Mouse (Mus musculus): ENCODE results near the gene Pmf1.
"Not testable (repeated sequence)": the region's sequence is repeated elsewhere in the genome, so short reads cannot be mapped to it uniquely, and the experiment has no call there.

Pmf1 gene

DNA sequence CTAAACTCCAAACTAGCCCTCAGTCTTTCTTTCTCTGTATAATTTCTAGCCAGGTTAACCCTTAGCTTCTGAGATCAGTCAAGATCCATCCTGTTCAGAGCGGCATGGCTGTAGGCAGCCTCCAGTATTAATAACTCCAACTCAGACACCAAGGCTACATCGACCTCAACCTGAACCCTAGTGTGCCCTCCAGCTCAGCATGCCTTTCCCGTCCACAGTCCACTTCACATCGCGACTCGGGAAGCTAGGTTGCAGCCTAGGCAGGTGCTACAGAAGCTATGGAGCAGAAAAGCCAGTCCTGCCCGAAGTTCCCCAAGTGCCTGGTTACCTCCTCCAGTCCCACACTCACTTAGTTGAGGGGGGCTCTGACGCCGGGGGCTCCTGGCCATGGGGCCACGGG is 27.3 kb upstream of the Pmf1 start:
- DNase-seq (ENCODE audit: low spot score in 2 of 2), result no peak

DNA sequence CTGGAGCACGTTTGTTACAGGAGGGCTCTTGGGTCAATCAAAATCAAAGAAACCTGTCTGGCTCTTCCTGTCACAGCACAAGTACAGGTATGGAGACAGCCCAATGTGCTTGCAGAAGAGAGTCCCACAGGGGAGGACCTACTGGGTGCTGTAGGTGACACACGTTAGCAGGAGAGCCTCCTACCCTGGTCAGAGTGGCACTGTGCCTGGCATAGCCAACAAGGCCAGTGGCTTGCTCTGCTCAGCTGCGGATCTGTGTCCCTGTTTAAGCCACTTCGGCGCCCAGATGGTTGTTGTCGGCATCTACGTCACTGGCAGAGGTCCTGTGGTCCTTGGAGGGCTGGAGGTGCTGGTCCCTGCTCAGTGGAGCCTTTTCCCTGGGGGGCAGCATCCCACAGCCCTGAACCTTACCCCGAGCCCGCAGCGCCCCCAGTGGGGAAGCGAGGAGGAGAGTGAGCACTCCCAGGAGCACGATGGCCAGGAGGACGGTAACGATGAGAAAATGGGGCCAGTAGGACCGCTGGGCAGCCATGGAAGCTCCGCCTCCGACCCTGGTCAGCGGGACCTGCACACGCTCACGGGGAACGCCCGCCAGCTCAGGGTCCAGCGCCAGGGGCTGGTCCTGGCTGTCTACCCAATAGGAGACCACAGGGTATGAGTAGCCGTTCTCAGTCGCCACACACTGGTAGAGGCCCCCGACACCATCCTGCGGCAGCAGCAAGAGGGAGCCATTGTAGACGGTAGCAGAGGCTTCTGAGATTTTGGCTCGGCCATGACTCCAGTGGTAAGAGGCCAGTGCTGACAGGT is 26.5 kb upstream of the Pmf1 start:
- DNase-seq (ENCODE audit: low spot score in 2 of 2), result peak in 1 of 2 experiments; percentile 74

DNA sequence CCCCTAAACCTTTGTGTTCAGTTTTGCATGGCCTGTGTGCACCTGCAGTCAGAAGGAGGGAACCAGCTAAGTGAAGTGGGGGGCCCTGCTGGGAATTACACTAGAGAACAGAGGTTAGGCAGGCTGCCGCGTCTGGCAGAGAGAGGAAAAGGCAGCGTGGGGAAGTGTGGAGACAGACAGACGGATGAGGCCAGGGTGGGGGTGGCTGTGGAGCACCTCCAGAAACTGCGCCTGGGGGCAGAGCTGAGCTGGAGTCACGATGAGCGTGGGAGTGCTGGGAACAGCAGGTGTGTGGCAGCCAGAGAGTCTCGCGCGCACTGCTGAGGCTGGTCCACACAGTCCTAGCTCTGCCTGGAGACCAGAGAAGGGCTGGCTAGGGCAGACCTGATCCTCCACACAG is 25.4 kb upstream of the Pmf1 start:
- no peak for DNase-seq (ENCODE audit: low spot score in 2 of 2)

DNA sequence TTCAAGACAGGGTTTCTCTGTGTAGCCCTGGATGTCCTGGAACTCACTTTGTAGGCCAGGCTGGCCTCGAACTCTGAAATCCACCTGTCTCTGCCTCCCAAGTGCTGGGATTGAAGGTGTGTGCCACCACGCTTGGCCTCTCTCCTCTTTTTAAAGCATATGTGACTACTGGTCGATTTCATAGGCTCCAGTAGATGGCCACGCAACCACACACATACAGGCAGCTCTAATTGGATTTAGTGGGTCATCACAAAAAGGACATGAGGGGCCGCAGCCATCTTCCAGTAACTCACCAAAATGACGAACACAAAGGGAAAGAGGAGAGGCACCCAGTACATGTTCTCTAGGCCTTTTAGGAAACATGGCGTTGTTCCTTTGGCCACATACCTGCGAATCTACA is 18.5 kb upstream of the Pmf1 start:
- DNase-seq (ENCODE audit: low spot score in 2 of 2), result not testable (repeated sequence)

DNA sequence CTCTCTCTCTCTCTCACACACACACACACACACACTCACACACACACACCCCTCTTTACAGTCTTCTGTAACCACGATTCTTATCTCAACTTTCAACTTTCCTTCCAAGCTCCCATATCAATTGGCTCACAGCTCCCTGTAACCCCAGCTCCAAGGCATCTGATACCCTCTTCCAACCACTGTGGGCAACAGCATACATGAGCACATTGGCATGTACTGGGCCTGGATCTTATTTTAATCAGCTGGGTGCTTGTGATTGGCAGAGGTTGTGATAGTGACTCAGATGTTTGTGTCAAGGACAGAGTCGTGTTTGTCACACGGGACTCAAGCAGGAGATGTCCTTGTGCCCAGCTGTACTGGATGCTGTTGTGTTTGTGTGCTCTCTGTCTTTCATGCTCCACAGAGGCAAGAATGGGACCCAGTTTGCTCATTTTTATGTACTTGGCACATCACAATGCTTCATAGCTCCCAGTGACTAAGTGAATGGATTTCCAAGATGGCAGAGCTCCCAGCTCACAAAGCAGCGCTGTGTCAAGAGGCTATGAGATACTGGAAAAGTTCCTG is 17.3 kb upstream of the Pmf1 start:
- DNase-seq (ENCODE audit: low spot score in 2 of 2), result no peak

DNA sequence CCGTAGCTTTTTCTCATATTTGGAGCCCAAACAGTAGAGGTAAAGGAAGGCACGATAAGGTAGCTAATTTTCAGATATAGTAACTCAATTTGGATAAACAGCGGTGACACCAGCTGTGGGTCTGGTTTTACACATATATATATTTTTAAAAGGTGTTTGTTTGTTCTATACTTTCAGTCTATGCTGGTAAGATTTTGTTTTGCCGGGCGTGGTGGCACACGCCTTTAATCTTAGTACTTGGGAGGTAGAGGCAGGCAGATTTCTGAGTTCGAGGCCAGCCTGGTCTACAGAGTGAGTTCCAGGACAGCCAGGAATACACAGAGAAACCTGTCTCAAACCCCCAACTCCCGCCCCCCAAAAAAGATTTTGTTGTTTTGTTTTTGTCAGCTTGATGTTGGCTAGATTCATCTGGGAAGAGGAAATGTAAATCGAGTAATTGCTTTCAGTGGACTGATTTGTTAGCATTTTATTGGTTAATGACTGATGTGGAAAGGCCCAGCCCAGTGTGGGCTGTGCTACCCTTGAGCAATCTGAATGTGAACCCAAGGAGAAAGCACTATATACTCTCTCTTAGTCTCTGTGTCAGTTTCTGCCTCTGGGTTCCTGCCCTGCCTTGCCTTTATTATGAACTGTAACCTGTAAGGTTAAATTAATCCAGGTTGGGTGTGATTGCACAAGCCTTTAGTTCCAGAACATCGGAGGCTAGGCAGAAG is 15.7 kb upstream of the Pmf1 start:
- DNase-seq (ENCODE audit: low spot score in 2 of 2), result no peak

DNA sequence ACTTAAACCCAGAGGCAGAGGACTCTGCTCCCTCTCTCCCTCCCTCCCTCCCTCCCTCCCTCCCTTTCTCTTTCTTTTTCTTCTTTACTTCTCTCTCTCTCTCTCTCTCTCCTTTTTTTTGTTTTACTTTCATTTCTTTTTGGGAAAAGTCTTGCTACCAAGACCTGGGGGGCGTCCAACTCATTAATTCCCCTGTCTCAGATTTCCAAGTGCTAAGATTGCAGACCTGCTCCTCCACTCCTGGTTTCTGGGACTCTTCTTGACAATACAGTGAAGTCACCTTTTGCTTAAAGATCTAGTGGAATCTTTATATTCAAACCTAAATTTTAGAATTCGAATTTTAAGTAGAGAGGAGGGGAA is 15.2 kb upstream of the Pmf1 start:
- DNase-seq (ENCODE audit: low spot score in 2 of 2), result no peak

DNA sequence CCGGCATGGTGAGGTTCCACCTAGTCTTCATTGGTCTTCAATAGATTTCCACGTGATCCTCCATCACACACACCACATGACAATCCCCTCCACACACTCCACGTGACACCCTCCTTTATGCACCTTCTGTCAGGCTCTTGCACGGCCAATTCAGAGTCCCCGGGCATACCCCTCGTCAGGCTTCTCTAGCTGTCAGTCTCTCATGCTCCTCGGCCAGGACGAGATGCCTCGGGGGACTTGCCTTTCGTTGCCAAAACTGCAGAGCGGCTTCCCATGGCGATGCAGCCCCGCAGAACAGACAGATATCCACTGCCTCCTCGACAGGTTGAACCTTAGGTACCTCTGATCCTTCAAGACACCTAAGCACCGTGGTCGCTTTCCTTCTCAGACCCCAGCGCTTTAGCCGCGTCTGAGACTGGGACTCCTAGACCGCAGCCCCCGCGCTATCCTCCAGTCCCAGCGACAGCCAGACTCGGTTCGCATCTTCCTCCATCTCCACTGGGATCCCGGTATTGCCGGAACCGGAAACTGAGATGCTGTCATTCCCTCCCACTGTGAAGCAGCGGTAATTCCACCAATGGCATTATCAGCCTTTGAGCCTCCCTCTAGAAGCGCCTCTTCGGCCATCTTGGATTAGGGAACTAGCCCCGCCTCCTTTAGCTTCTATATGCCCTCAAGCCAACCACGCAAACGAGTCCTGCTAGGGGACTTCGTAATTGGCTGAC is 14.6 kb upstream of the Pmf1 start, which contains the start of gene Slc25a44:
Gene Slc25a44 (minus strand): TSS at position 535 of the 725 bp plus-strand sequence.
- DNase-seq (ENCODE audit: low spot score in 2 of 2), result peak; percentile 95 to 96

DNA sequence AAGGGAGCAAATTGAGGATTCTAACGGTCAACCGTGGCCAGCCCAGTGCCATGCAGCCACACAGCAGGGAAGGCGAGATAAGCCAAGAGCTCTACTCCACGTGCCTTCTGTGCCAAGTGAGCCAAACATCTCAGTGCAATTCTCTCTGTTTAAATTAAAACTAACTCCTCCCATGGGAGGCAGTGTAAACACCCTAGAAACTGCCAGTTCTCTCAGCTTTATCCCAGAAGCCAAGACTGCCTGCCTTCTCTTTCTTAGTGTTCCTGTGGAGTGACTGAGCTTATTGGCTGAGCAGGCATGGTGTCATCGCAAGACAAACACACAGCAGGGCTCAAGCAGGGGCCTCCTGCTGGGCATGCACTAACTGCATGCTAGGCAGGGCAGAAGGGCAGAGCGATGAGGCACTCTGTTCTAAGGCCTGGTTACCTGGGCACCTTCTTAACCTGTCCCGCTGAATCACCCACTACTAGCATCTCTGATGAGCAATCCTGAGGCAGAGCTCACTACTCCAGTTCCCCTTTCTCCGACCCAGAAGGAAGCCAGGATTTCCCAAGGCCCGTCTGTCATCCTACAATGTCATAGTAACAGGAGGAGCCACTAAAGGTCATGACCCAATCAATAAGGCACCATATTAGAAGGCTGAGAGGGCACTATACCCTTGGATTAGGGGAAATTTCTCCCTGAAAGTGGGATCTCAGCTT is 12.0 kb upstream of the Pmf1 start:
- DNase-seq (ENCODE audit: low spot score in 2 of 2), result peak in 1 of 2 experiments; percentile 73

DNA sequence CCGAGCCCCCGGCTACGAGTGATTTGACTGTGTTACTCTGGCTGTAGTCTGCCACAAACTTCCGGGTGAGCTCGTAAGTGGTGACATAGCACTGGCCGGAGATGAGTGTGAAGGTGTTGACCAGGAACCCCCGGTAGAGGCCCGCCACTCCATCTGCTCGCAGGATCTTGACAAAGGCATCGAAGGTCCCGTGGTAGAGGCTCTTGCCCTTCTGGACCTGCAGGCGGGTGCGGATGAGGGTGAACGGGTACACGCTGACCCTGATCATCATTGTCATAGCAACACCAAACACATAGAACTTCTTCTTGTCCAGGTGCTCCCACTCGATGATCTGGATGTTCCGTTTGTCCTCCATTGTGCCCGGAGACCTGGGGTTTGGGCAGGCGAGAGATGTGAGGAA is 10.6 kb upstream of the Pmf1 start:
- no peak for DNase-seq (ENCODE audit: low spot score in 2 of 2)

DNA sequence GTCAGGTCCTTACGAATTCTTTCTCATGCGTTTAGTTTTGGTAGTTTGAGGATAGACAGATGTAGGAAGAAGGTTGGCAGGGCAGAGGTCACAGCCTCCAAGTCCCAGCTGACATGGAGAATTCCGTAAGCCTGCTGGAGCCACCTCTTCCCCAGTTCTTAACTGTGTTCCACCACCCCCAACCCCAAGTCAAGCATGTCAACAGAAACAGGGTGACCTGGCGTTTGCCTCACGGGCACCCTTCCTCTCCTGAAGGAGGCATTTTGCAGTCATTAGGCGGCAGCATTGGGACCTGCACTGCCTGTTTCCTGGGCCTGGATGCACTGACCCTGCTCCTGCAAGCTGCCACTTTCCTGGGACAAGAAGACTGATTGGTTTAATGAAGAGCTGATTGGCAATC is 7.9 kb upstream of the Pmf1 start:
- DNase-seq (ENCODE audit: low spot score in 2 of 2), result no peak

DNA sequence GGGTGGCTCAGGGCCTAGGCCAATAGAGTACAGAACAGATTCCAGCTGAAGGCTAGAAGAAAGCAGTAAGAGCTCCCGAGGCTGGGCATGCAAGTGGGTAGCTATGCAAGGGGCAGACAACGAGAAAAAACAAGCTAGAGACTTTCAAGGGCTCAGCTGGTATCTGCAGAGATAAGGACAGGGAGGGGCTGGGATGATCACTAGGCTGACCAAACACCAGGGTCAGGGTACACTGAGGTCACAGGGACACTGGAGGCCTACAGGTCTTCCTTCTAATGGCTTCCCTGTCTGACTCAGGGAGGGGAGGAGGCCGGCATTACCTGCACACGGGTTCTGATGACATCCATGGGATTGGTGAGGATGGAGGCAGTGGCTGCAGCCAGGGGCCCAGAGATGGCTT is 5.5 kb upstream of the Pmf1 start:
- DNase-seq (ENCODE audit: low spot score in 2 of 2), result no peak

DNA sequence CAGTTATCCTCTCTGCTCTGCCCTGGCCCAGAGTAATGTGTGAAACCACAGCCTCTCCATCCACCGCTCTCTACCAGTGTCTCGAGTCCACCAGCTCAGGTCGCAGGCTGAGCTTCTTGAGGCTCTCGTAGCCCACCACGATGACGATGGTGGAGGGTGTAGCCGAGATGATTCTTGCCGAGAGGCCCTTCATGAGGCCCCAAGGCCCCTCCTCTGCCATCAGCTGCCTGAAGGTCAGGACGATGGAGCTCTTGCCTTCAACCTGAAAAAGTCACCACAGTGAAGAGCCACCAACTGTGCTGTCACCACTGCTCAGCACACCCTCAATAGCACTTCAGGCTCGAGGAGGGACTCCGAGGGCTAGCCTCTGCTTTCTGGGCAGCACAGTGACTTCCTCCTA is 2.5 kb upstream of the Pmf1 start:
- DNase-seq (ENCODE audit: low spot score in 2 of 2), result no peak

DNA sequence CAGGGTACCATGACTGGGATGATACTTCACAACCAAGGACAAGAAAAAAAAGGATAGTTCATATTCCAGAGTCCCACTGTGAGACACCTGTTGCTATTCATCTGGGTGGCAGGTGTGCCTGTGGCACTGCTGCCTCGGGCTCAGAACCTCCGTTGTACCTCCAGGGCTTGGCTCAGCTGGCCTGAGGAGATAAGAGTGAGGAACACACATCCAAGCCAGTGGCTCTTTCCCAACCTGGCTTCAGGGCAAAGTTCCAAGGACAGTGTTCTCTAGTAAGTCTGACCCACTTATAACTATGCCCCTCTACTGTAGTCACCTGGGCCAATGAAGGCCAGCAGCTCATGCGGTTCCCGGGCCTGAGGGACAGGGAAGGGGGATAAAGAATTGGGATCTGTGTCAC is 1.6 kb upstream of the Pmf1 start:
- DNase-seq (ENCODE audit: low spot score in 2 of 2), result peak in 1 of 2 experiments; percentile 80

DNA sequence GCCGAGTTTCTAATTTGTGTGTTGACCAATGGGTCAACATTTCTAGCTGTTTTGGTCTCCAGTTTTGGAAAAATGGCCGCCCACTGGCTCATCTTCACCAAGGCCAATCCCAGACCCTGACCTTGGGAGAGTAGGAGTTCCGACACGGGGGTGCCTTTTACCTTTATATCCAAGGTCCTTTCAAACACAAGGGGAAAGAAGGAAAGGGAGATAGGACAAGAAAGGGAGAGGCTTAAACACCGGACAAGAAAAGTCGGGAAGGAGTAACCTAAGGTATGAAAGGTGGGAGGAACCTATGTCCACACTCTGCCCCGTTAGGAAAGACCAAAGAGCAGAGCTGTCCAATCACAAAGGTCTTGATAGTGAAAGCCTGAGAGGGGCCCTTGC is 507 bp upstream of the Pmf1 start:
- DNase-seq (ENCODE audit: low spot score in 2 of 2), result peak in 1 of 2 experiments; percentile 37

DNA sequence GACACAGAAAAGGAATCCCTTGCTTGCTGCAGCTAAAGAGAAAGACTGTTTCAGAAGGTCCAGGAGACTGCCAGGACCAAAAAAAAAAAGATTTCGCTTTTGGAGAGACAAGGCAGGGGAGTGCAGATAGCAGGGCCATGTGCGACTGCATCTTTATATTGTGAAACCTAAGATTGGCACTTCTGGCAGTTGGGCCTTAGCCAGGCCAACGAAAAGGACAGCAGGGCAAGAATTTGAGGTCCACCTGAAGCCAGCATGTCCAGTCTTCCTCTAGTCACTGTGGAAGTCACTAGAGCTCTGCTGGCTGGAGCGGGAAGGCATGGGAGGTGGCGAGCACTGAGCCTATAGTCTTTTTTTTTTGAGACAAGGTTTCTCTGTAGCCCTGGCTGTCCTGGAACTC is 1.2 kb downstream of the Pmf1 start:
- DNase-seq (ENCODE audit: low spot score in 2 of 2), result no peak

DNA sequence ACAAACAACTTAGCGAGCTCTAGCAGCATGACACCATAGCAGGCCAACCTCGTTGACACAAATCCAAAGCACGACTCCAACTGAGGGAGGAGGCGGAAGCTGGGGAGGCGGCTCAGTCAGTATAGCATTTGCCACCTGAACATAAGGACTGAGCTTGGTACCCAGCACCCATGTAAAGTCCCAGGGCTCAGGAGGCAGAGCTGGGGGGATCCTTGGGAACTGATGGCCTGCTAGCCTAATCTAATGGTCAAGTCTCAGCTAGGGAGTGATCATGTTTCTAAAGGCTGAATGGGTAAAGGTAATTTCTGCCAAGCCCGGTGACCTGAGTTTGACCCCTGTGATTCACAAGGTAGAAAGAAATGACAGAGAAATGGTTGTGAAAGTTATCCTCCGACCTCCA is 2.6 kb downstream of the Pmf1 start:
- no peak for DNase-seq (ENCODE audit: low spot score in 2 of 2)

DNA sequence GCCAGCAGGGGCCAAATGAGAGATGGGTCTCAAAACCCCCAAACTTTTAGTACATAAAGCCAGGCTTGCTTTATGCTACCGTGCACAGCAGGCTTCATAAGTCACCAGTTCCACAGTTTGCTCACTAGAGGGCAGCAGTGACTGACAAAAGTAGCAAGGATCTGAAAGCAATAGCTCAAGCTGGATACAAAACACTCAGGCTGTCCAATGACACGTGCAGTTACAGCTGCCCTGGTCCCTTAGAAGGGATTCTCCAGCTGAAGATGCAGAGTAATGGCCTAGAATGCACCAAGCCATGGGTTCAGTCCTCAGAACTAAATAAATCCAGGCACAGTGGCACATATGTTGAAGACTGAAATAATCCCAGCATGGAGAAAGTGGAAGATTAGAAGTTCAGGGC is 3.0 kb downstream of the Pmf1 start:
- DNase-seq (ENCODE audit: low spot score in 2 of 2), result peak in 1 of 2 experiments; percentile 72

DNA sequence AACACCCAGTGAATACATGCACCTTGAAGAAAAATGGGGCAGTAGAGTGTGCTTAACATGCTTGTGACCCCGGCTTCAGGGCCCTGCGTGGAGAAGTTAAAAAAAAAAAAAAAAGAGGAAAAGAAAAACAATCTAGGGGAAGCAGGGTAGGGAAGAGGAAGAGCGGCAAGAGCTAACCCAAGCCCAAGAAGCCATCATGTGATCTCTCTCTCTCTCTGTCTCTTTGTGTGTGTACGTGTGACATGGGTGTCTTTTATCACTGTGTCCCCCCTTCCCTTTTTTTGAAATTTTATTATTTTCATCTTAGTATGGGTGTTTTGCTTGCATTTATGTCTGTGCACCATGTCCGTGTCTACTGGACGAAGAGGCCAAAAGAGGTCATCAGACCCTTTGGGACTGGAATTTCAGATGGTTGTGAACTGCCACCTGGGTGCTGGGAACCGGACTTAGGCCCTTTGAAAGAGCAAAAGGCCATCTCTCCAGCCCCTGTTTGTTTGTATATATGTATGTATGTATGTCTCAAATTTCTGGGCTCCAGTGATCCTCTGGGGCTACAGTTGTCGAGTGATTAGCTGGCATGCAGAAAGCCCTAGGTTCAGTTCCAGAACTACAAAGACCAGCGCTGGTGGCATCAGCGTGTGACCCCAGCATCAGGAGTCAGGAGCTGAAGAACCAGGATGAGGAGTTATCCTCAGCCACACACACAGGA is 6.5 kb downstream of the Pmf1 start:
- DNase-seq (ENCODE audit: low spot score in 2 of 2), result no peak

DNA sequence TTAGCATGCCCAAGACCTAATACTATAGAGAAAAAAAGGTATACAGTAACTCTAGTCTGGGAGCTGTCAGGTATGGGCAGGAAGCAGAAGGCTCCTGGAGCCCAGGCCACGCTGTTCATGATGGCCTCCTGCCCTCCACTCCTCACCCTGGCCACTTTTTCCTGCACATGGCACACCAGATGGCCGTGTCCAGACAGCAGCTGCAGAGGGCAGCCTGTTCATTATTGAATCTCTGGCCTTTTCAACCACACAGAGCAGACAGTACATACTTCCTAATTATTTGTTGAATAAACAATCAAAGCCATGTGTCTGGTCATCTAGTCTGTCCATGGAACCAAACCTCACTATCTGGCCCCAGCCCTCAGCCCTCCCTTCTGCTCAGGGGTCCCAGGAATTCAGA is 11.5 kb downstream of the Pmf1 start:
- DNase-seq (ENCODE audit: low spot score in 2 of 2), result no peak

DNA sequence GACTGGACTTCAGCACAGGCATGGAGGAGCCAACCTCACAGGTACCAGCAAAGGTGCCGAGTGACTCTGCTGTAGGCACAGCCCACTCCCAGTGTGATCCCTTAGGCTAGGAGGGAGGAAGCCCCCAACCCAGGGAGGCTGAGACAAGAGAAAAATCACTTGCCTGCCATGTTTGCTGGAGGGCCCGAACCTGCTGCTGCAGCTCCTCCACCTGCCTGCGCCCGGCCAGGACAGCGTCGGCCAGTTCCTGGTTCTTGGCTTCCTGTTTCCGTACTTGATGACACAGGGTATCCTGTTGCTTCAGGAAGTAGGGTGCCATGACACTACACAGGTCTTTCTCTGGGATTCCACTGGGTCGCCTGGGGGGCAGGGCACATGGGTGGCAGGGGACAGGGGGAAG is 14.4 kb downstream of the Pmf1 start:
- DNase-seq (ENCODE audit: low spot score in 2 of 2), result no peak
